Mouse (Mus musculus) midbrain, postnatal 0 days (tissue): ENCODE measurements around the gene Ptgfrn. TPM values are rescaled to one million over a fixed set of nuclear protein-coding genes. Genes with fewer than 3 reads are reported as not detected.

Source experiments
- ATAC-seq: fragments of 200-750 bp; cut with Nextera tagmentation; 2 replicates; pipeline ENCODE4 v1.8.0; 2017; ENCODE audit warnings: moderate number of reproducible peaks, mild to moderate bottlenecking, moderate TSS enrichment, moderate library complexity; ENCODE audit not compliant: low FRiP score
- DNase-seq: peaks from one replicate; pipeline ENCODE4 v3.0.0-alpha.2; 2015; ENCODE audit warnings: low spot score
- H3K27ac ChIP-seq: fragments of 300-500 bp; sonication (generic); 2 replicates; pipeline ENCODE4 v1.5.1; 2014; ENCODE audit warnings: low read depth, mild to moderate bottlenecking, low read length, mixed read lengths
- H3K27me3 ChIP-seq: fragments of 300-500 bp; sonication (generic); 2 replicates; pipeline ENCODE4 v1.6.1; 2014; ENCODE audit warnings: low read length, control low read depth, mixed read lengths; ENCODE audit not compliant: insufficient read depth
- H3K36me3 ChIP-seq: fragments of 300-500 bp; sonication (generic); 2 replicates; pipeline ENCODE4 v1.6.1; 2014; ENCODE audit warnings: low read length, control low read depth, mixed read lengths; ENCODE audit not compliant: insufficient read depth
- H3K4me1 ChIP-seq: fragments of 300-500 bp; sonication (generic); 2 replicates; pipeline ENCODE4 v1.6.1; 2014; ENCODE audit warnings: mild to moderate bottlenecking, control low read depth, antibody characterized with exemption, low read length, mixed read lengths; ENCODE audit not compliant: insufficient read depth
- H3K4me2 ChIP-seq: fragments of 300-500 bp; sonication (generic); 2 replicates; pipeline ENCODE4 v1.6.1; 2014; ENCODE audit warnings: low read depth, mild to moderate bottlenecking, low read length, mixed read lengths; ENCODE audit not compliant: poor library complexity, severe bottlenecking
- H3K4me3 ChIP-seq: fragments of 300-500 bp; sonication (generic); 2 replicates; pipeline ENCODE4 v1.5.1; 2014; ENCODE audit warnings: low read depth, mild to moderate bottlenecking, low read length, moderate library complexity
- H3K9ac ChIP-seq: fragments of 300-500 bp; sonication (generic); replicated peaks from 2 replicates; pipeline ENCODE4 v1.6.1; 2014; ENCODE audit warnings: mild to moderate bottlenecking, low read length, moderate library complexity, mixed read lengths; ENCODE audit not compliant: poor library complexity, severe bottlenecking
- H3K9me3 ChIP-seq: fragments of 300-500 bp; sonication (generic); 2 replicates; pipeline ENCODE4 v1.6.1; 2016; ENCODE audit warnings: low read length, control low read depth
- CTCF ChIP-seq: IDR thresholded peaks from 2 replicates; pipeline ENCODE4 v1.5.1; 2016; ENCODE audit warnings: antibody characterized with exemption, mild to moderate bottlenecking
- WGBS: fragments of 180-500 bp; shearing (Covaris S2); extraction: QIAGEN DNeasy Blood & Tissue Kit; methylation state at CpG from one replicate; pipeline ENCODE4 v1.1.7; 2014; 5-methylcytosine and 5-hydroxymethylcytosine counted together
- polyA plus RNA-seq: library from polyadenylated mRNA; unstranded; fragments of >200 nt; fragmentation: Nextera tagmentation; extraction: Ambion mirVana; gene quantifications from 2 replicates; pipeline ENCODE4 v1.2.1, GENCODE M21; 2015
- total RNA-seq: library from RNA; depleted of rRNA; stranded (reverse); fragments of >200 nt; gene quantifications from 2 replicates; pipeline ENCODE4 v1.2.3, GENCODE M21; 2014; rRNA removed

The Ptgfrn gene
- total and polyA plus RNA-seq, 2 experiments from 2014 or later, result 3.8 to 58.5 TPM

DNA sequence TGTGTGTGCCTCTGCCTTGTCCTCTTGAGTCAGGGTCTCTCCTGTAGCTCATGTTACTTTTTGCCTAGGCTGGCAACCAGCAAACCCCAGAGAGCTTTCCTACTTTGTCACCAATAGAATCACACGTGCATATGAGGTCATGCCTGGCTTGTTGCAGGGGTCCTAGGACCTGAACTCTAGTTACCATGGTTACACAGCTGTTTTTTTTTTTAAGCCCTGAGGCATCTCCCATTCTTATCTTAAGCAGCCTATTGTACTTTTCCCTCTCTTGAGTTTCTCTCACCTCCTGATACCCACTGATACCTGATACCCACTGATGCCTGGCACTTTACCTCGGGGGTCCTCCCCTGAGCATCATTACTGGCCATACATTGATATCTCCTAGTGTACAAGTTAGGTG, 110.3 kb downstream of the Ptgfrn start:
- H3K27ac ChIP-seq, result no peak overlapping the region
- no peak for TF ChIP-seq CTCF
- H3K4me3 ChIP-seq, result no peak overlapping the region
- no peaks in the 10 kb centered on the region for H3K9me3 ChIP-seq
- H3K4me2 ChIP-seq, result no peak overlapping the region
- H3K27me3 ChIP-seq, result no peaks in the 10 kb centered on the region
- DNase-seq (no peak), ATAC-seq (no peak)
- H3K9ac ChIP-seq, result no peak overlapping the region
- WGBS, result 33% methylated on average over 2 of the region's 2 CpGs
- H3K36me3 ChIP-seq, result no peaks in the 10 kb centered on the region
- H3K4me1 ChIP-seq, result 0 out of 2 replicates have a peak, but pooled peaks cover 4% of the 10 kb centered on the region

GRCm38 (mm10) chr3:100998904-100999340, 111.2 kb downstream of the Ptgfrn start:
- H3K4me3 ChIP-seq, result no peak overlapping the region
- H3K9me3 ChIP-seq, result no peaks in the 10 kb centered on the region
- H3K27ac ChIP-seq, result no peak overlapping the region
- ATAC-seq (peak; percentile 55), DNase-seq (peak; percentile 78)
- 25% methylated on average over 6 of the region's 6 CpGs for WGBS
- no peaks in the 10 kb centered on the region for H3K36me3 ChIP-seq
- TF ChIP-seq CTCF, result peak; percentile 78
- no peak overlapping the region for H3K4me2 ChIP-seq
- no peak overlapping the region for H3K9ac ChIP-seq
- no peaks in the 10 kb centered on the region for H3K27me3 ChIP-seq
- peaks cover 11% of the 10 kb centered on the region; the same call in 1 of the 2 replicates for H3K4me1 ChIP-seq

DNA sequence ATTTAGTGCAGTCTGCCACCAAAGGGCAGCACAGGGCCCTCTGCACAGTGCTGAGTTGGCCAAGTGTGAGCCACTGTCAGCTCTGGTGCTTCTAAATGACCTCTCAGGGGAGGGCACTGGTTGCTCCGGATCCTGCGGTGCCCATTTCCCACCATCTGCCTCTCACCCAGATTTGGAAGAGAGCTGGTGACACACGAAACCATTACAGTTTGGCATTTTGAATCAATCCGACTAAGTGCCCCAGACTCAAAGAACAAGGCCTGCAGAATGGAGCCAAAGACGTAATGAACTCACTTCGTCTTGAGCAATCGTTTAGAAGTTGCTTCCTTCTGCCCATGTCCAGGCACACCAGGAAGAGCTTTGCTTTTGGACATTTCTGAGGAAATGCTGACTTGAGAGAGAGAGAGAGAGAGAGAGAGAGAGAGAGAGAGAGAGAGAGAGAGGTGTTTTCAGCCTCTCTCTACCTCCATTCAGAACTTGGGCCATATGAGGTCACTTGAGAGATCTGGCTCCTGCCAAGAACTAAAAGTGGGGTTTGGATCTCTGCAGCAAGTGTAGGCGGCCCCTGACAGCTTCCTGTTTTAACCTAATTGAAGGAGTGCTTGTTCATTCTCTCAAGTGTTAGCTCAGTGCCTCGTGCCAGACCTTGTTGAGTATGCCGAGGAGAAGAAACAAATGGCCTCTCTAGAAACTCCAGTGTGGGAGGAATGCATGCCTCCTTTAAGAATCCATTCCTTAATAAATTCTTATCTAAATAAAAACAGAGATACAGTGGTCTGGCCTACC, 112.1 kb downstream of the Ptgfrn start:
- DNase-seq (no peak), ATAC-seq (no peak)
- 87% methylated on average over 10 of the region's 10 CpGs for WGBS
- no peak overlapping the region for H3K4me2 ChIP-seq
- H3K9me3 ChIP-seq, result no peaks in the 10 kb centered on the region
- no peaks in the 10 kb centered on the region for H3K36me3 ChIP-seq
- H3K27ac ChIP-seq, result no peak overlapping the region
- H3K27me3 ChIP-seq, result no peaks in the 10 kb centered on the region
- no peak overlapping the region for H3K4me3 ChIP-seq
- peaks cover 11% of the 10 kb centered on the region; the same call in 1 of the 2 replicates for H3K4me1 ChIP-seq
- TF ChIP-seq CTCF, result no peak
- no peak overlapping the region for H3K9ac ChIP-seq

GRCm38 (mm10) chr3:100994252-100994651, 115.8 kb downstream of the Ptgfrn start:
- DNase-seq, result no peak
- H3K4me2 ChIP-seq, result no peak overlapping the region
- TF ChIP-seq CTCF, result no peak
- 64% methylated on average over 4 of the region's 4 CpGs for WGBS
- peaks cover 11% of the 10 kb centered on the region; the same call in 1 of the 2 replicates for H3K4me1 ChIP-seq
- no peak overlapping the region for H3K4me3 ChIP-seq
- no peaks in the 10 kb centered on the region for H3K36me3 ChIP-seq
- no peak overlapping the region; the same call in 1 of the 2 replicates for H3K27ac ChIP-seq
- no peak for ATAC-seq
- H3K9me3 ChIP-seq, result no peaks in the 10 kb centered on the region
- no peaks in the 10 kb centered on the region for H3K27me3 ChIP-seq
- H3K9ac ChIP-seq, result no peak overlapping the region

DNA sequence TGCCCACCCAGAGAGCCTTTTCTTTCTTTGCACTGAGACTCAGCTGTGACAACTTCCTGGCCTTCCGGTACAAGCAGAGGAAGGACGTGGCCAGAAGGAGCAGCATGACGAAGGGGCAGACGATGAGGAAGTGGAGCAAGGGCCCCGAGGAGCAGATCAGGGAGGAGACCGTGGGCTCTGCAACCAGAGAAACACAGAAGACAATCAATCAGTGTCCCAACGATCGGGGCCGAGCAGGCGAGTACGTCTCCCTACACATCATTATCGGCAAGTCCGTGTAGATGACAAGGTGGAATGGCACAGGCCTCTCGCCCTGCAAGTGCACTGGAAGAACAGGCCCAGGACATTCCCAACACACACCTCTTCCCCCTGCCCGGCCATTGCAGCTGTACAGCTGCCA, 116.4 kb downstream of the Ptgfrn start:
- Histone ChIP-seq H3K4me2 (no peak overlapping the region), H3K4me1 (peaks cover 7% of the 10 kb centered on the region; the same call in 1 of the 2 replicates), H3K36me3 (no peaks in the 10 kb centered on the region), H3K9ac (no peak overlapping the region), H3K27ac (peak overlapping the region; percentile 32; the same call in 1 of the 2 replicates), H3K27me3 (no peaks in the 10 kb centered on the region), H3K4me3 (no peak overlapping the region), H3K9me3 (no peaks in the 10 kb centered on the region)
- no peak for DNase-seq
- TF ChIP-seq CTCF, result no peak
- ATAC-seq, result no peak
- WGBS, result 76% methylated on average over 15 of the region's 15 CpGs

DNA sequence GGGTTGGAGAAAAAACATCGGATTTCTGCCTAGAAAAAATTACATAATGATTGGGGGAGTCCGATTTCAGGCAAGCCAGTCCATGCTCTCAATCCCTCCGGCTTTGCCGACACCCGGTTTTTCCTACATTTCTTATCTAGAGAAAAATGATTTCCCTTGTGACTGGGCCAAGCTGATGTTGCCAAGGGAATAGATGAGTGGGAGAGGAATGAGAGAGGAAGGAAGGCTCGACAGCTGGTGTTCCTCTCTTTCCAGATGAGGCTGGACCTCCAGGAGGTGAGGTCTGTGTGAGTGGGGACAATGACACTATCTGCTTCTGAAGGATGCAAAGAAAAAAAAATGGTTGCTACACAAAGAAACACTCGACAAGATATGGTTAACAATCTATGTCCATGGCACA, 116.9 kb downstream of the Ptgfrn start:
- TF ChIP-seq CTCF, result no peak
- H3K4me1 ChIP-seq, result peaks cover 7% of the 10 kb centered on the region; the same call in 1 of the 2 replicates
- H3K4me3 ChIP-seq, result no peak overlapping the region
- H3K4me2 ChIP-seq, result no peak overlapping the region
- H3K9me3 ChIP-seq, result no peaks in the 10 kb centered on the region
- H3K36me3 ChIP-seq, result no peaks in the 10 kb centered on the region
- ATAC-seq (no peak), DNase-seq (no peak)
- no peaks in the 10 kb centered on the region for H3K27me3 ChIP-seq
- 79% methylated on average over 7 of the region's 7 CpGs for WGBS
- H3K27ac ChIP-seq, result no peak overlapping the region
- no peak overlapping the region for H3K9ac ChIP-seq

Other genes with a start within 250 kb of the Ptgfrn start
- gene Trim45, start 188.1 kb downstream of the Ptgfrn start, total RNA-seq, result 6.7 and 8.9 TPM in 2 replicates
- gene Trim45, start 188.1 kb downstream of the Ptgfrn start, polyA plus RNA-seq, result 5.1 and 5.8 TPM in 2 replicates
- 3.6 and 3.7 TPM in 2 replicates for gene Ttf2, start 140.6 kb downstream of the Ptgfrn start, total RNA-seq
- 1.5 and 1.9 TPM in 2 replicates for gene Ttf2, start 140.6 kb downstream of the Ptgfrn start, polyA plus RNA-seq
- 0.44 TPM in 1 of 2 replicates, not detected in the other for gene Cd101, start 80.7 kb downstream of the Ptgfrn start, total RNA-seq
- gene Cd101, start 80.7 kb downstream of the Ptgfrn start, polyA plus RNA-seq, result 0.07 TPM in 1 of 2 replicates, not detected in the other
- gene Cd2, start 177.7 kb upstream of the Ptgfrn start, total RNA-seq, result not detected in 2 replicates
- gene Cd2, start 177.7 kb upstream of the Ptgfrn start, polyA plus RNA-seq, result 0.21 and 0.22 TPM in 2 replicates